Mouse (Mus musculus) neural tube, embryonic 14.5 days (tissue): ENCODE measurements around the gene Ptpre. TPM values are rescaled to one million over a fixed set of nuclear protein-coding genes. Genes with fewer than 3 reads are reported as not detected.

Experiments used
- ATAC-seq: fragments of 200-750 bp; cut with Nextera tagmentation; 2 replicates; pipeline ENCODE4 v1.8.0; 2017; ENCODE audit warnings: low read depth, mild to moderate bottlenecking, moderate TSS enrichment, moderate library complexity
- H3K27ac ChIP-seq: fragments of 300-500 bp; sonication (generic); 2 replicates; pipeline ENCODE4 v1.5.1; 2014; ENCODE audit warnings: low read depth, mild to moderate bottlenecking, control low read depth, low read length, moderate library complexity, mixed read lengths
- H3K27me3 ChIP-seq: fragments of 300-500 bp; sonication (generic); 2 replicates; pipeline ENCODE4 v1.6.1; 2014; ENCODE audit warnings: low read length; ENCODE audit not compliant: control insufficient read depth, insufficient read depth
- H3K36me3 ChIP-seq: fragments of 300-500 bp; sonication (generic); 2 replicates; pipeline ENCODE4 v1.6.1; 2014; ENCODE audit warnings: low read length, mixed read lengths; ENCODE audit not compliant: control insufficient read depth, insufficient read depth
- H3K4me1 ChIP-seq: fragments of 300-500 bp; sonication (generic); 2 replicates; pipeline ENCODE4 v1.6.1; 2014; ENCODE audit warnings: low read length; ENCODE audit not compliant: control insufficient read depth, insufficient read depth
- H3K4me2 ChIP-seq: fragments of 300-500 bp; sonication (generic); 2 replicates; pipeline ENCODE4 v1.6.1; 2014; ENCODE audit warnings: mild to moderate bottlenecking, low read depth, low read length, control low read depth
- H3K4me3 ChIP-seq: fragments of 300-500 bp; sonication (generic); 2 replicates; pipeline ENCODE4 v1.5.1; 2014; ENCODE audit warnings: low read depth, low read length, control low read depth, mixed read lengths
- H3K9ac ChIP-seq: fragments of 300-500 bp; sonication (generic); replicated peaks from 2 replicates; pipeline ENCODE4 v1.6.1; 2014; ENCODE audit warnings: low read depth, mild to moderate bottlenecking, control low read depth, low read length, mixed read lengths
- H3K9me3 ChIP-seq: fragments of 300-500 bp; sonication (generic); 2 replicates; pipeline ENCODE4 v1.6.1; 2016; ENCODE audit warnings: low read length; ENCODE audit not compliant: control insufficient read depth
- WGBS: fragments of 180-500 bp; shearing (Covaris S2); extraction: QIAGEN DNeasy Blood & Tissue Kit; methylation state at CpG from one replicate; pipeline ENCODE4 v1.1.7; 2014; 5-methylcytosine and 5-hydroxymethylcytosine counted together
- polyA plus RNA-seq: library from polyadenylated mRNA; unstranded; fragments of >200 nt; fragmentation: Nextera tagmentation; extraction: Ambion mirVana; gene quantifications from 2 replicates; pipeline ENCODE4 v1.2.1, GENCODE M21; 2014

Gene Ptpre
- polyA plus RNA-seq, 1 experiment from 2014 or later: 15.4 TPM

DNA sequence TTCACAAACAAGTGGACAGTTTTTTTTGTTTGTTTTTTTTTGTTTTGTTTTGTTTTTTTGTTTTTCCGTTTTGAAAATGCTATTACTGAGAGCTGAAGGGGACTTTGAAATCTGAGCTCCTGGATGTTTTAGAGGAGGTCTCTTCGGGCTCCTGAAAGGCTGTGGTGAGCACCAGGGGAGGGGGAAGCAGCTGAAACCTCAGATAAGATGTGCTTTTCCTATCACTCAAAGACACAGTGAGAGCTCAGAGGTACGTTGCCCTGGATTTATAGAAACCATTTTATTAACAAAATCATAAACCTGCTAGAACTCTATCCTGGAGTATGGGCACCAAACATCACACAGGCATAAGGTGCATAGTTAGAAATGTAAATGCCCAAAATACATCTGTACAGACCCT is 10.1 kb upstream of the Ptpre start:
- ATAC-seq: no peak
- no peaks in the 10 kb centered on the region for H3K27me3 ChIP-seq
- H3K4me1 ChIP-seq: no peaks in the 10 kb centered on the region
- no peak overlapping the region for H3K9ac ChIP-seq
- H3K36me3 ChIP-seq: no peaks in the 10 kb centered on the region
- H3K9me3 ChIP-seq: no peaks in the 10 kb centered on the region
- H3K27ac ChIP-seq: no peak overlapping the region
- 74% methylated on average over 3 of the region's 3 CpGs for WGBS
- no peak overlapping the region for H3K4me3 ChIP-seq
- H3K4me2 ChIP-seq: no peak overlapping the region

DNA sequence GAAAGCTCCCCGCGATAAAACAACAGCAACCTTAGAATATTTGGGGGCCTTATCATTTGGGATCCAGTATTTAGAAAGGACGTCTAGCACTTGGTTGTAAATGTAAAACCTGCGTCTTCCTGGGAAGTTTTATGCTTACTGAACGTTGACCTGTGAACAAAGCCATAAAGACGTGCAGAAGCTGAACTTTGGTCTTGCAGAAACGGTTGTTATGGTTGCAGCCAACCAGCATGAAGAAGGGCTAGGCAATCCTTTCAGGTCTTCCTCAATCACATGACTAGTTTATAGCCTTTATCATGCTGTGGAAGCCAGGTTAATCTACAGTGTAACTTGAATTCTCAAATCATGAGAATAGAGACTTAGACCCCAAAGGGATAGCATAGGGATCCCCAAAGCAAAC is 8.8 kb upstream of the Ptpre start, which contains the start of gene Clrn3:
TSS of gene Clrn3 (minus strand) at position 140 of the 400 bp plus-strand sequence.
- Histone ChIP-seq H3K9ac (no peak within 1 kb of the TSS), H3K4me1 (no peaks in the 10 kb centered on the region), H3K36me3 (no peaks in the 10 kb centered on the region), H3K4me3 (no peak within 1 kb of the TSS), H3K27me3 (no peaks in the 10 kb centered on the region), H3K9me3 (no peaks in the 10 kb centered on the region), H3K27ac (no peak within 1 kb of the TSS), H3K4me2 (no peak within 1 kb of the TSS)
- WGBS: 85% methylated on average over 7 of the region's 7 CpGs
- no peak for ATAC-seq

DNA sequence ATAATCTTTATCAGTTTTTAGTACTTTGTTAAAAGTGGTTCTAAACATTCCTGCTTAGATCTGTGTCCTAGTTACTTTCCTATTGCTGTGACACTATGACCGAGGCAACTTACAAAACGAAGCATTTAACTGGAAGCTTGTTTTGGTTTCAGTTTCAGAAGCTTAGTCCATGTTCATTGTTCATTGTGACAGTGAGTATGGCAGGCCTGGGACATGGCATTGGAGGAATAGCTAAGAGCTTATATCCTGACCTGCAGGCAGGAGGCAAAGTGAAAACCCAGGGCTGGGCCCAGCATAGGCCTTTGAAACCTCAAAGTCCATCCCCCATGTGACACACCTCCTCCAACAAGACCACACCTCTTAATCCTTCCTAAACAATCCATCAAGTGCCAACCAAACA is 8.2 kb upstream of the Ptpre start:
- Histone ChIP-seq H3K36me3 (no peaks in the 10 kb centered on the region), H3K27ac (no peak overlapping the region), H3K4me2 (no peak overlapping the region), H3K4me3 (no peak overlapping the region), H3K4me1 (no peaks in the 10 kb centered on the region), H3K9me3 (no peaks in the 10 kb centered on the region), H3K27me3 (no peaks in the 10 kb centered on the region), H3K9ac (no peak overlapping the region)
- no peak for ATAC-seq
- WGBS: 94% methylated on average over 2 of the region's 2 CpGs

DNA sequence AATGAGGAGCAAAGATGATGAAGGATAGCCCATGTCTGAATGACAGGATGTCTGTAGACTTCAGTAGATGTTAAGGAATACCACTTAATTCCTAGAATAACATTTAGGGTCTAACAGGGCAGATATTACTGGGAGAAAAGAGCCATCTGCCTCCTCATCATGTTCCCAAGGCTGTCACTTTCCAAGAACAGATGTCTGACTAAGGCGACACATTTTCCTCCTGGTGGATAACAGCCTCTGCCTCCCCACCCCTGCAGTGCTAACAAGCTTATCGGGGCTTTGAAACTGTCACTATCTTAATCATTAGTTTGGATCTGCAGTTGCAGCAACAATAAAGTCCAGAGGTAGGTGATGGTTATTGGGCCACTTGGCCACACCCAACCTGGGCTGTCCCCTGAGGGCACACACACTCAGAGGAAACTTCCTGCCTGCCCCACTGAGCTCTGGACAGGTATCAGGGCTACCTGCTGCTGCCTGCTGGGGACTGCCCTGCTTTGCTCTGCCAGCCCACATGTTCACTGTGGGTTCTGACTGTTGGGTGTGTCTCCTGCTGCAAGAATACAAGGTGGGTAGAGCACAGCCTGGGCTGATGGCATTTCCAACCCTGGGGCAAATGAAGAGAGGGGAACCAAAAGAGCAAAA is 2.6 kb upstream of the Ptpre start:
- Histone ChIP-seq H3K27ac (no peak overlapping the region), H3K9me3 (no peaks in the 10 kb centered on the region), H3K4me3 (no peak overlapping the region), H3K4me2 (no peak overlapping the region), H3K9ac (no peak overlapping the region), H3K4me1 (peaks cover 4% of the 10 kb centered on the region; the same call in 1 of the 2 replicates), H3K27me3 (no peaks in the 10 kb centered on the region), H3K36me3 (no peaks in the 10 kb centered on the region)
- 61% methylated on average over 2 of the region's 2 CpGs for WGBS
- ATAC-seq: no peak

DNA sequence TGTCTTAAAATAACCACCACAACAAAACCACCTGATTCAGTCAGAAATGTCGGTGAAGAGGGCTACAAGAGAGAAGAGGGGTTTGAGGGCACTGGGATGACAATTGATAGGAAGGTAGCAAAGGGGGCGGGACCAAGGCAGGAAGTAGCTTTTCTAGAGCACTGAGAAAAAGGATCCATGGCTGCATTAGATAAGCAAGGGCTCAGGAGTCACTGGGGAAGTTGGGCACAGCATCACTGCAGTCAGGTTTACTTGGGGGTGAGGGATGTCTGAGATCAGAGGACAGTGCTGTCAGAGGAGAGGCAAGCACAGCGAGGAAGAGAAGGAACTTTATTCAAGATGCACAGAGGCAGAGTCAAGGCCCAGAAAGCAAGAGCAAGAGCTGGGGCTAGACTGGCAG is 1.4 kb upstream of the Ptpre start:
- H3K4me2 ChIP-seq: no peak overlapping the region
- no peaks in the 10 kb centered on the region for H3K36me3 ChIP-seq
- no peaks in the 10 kb centered on the region for H3K27me3 ChIP-seq
- no peak overlapping the region for H3K4me3 ChIP-seq
- no peak overlapping the region for H3K9ac ChIP-seq
- no peaks in the 10 kb centered on the region for H3K9me3 ChIP-seq
- H3K27ac ChIP-seq: no peak overlapping the region
- ATAC-seq: no peak
- 88% methylated on average over 3 of the region's 3 CpGs for WGBS
- peaks cover 4% of the 10 kb centered on the region; the same call in 1 of the 2 replicates for H3K4me1 ChIP-seq

DNA sequence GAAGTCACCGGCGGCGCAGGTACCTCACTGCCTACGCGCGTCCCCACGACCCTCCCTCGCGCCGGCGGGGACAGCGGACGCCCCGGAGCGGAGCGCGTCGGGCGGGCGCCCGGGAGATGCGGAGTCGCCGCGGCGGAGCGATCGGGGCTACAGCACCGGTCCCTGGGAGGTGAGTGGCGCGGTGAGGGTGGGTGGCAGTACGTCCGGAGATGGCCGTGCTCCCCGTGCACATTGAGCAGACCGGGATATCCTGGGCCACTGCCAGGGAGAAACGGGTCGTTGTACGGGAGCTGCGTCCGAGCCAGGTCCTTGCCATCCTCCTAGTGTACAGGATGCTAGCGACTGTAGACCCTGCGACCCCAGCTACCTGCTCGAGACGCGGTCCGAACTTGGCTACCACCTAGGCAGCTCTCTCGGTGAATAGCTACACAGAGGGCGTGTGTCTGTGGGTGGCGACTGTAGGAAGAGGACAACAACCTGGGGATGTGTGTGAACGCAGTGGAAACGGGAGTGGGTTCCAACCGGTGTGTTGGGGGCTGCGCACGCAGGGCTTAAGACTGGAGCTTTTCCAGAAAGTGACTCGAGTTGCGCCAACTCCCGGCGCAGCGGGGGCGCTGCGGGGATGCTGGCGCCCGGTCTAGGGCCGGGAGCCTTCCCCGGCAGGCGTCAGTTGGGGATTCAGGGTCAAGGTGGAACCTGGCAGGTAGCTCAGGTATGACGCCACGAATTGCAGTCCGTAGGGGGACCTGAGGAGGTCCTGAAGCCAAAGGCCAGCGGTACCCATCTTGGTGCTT is 864 bp downstream of the Ptpre start:
- WGBS: under 1% methylated on average over 71 of the region's 71 CpGs
- Histone ChIP-seq H3K9ac (peak overlapping the region; percentile 72), H3K4me1 (peaks cover 4% of the 10 kb centered on the region; the same call in 1 of the 2 replicates), H3K9me3 (no peaks in the 10 kb centered on the region), H3K4me2 (peak overlapping the region; percentile 63), H3K27me3 (no peaks in the 10 kb centered on the region), H3K27ac (peak overlapping the region; percentile 68), H3K36me3 (no peaks in the 10 kb centered on the region), H3K4me3 (peak overlapping the region; percentile 67)
- ATAC-seq: peak; percentile 54

DNA sequence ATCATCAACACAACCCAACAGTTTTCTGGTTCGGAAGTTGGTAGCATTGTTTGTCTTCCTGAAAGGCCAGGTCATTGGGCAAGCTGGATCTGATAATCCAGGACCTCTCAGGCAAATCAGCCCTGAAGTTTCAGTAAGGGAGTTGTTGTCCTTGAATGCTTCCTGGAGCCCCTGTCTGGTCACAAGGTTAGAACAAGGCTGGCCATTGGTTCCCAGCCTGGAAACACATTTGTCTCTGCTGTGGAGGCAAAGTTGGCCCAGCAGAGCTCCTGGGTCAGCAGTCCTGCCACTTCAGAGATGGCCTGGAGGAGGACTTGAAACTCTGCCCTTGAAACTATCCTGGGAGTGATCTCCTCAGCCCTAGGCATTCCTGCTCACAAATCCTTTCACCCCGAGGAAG is 2.1 kb downstream of the Ptpre start:
- peak overlapping the region; percentile 63; the same call in 1 of the 2 replicates for H3K4me2 ChIP-seq
- no peaks in the 10 kb centered on the region for H3K9me3 ChIP-seq
- 91% methylated on average over 2 of the region's 2 CpGs for WGBS
- H3K36me3 ChIP-seq: no peaks in the 10 kb centered on the region
- no peak for ATAC-seq
- H3K27me3 ChIP-seq: no peaks in the 10 kb centered on the region
- no peak overlapping the region for H3K9ac ChIP-seq
- no peak overlapping the region for H3K4me3 ChIP-seq
- H3K27ac ChIP-seq: no peak overlapping the region
- peaks cover 4% of the 10 kb centered on the region; the same call in 1 of the 2 replicates for H3K4me1 ChIP-seq

DNA sequence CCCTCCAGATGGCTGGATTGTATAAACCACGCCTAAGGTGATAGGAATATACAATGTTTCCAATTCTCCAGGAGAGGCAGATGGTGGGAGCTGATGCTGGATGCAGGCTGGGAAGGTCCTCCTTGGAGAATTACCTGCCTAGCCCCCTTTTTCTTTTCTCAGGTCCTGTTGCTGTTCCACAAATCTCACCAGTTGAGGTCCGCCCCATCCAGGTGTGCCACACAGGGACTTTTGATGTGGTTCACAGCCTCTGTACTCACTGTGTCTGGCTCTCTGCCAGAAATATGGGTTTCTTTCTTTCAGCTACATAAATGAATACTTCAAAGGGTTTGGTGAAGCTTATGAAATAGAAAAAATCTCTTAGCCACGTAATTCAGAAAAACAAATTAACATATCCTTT is 5.0 kb downstream of the Ptpre start:
- peaks cover 4% of the 10 kb centered on the region; the same call in 1 of the 2 replicates for H3K4me1 ChIP-seq
- H3K9me3 ChIP-seq: no peaks in the 10 kb centered on the region
- no peaks in the 10 kb centered on the region for H3K36me3 ChIP-seq
- no peaks in the 10 kb centered on the region for H3K27me3 ChIP-seq
- ATAC-seq: no peak
- no peak overlapping the region for H3K27ac ChIP-seq
- no peak overlapping the region for H3K4me2 ChIP-seq
- no peak overlapping the region for H3K9ac ChIP-seq
- H3K4me3 ChIP-seq: no peak overlapping the region
- 87% methylated on average over 3 of the region's 3 CpGs for whole genome bisulfite sequencing

DNA sequence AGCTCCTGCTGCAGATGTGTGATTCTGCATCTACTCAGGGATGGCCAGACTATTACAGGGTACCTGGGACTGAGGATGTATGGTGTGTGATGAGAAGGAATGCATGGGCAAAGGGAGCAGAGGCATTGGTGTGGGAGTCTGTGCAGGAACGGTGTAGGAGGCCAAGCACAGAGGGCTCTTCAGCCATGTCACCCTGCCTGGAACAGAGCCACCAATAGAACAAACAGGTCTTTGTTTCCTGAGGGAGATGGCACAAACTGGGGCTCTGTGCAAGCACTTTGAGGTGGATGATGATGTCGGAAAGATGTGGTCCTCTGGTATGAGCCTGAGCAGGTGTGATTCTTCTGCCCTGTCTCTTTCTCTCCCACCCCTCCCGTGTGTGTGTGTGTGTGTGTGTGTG is 5.8 kb downstream of the Ptpre start:
- no peaks in the 10 kb centered on the region for H3K27me3 ChIP-seq
- 69% methylated on average over 3 of the region's 3 CpGs for WGBS
- no peaks in the 10 kb centered on the region for H3K36me3 ChIP-seq
- H3K9me3 ChIP-seq: no peaks in the 10 kb centered on the region
- H3K4me1 ChIP-seq: peaks cover 4% of the 10 kb centered on the region; the same call in 1 of the 2 replicates
- no peak overlapping the region for H3K9ac ChIP-seq
- H3K4me3 ChIP-seq: no peak overlapping the region
- H3K4me2 ChIP-seq: no peak overlapping the region
- no peak for ATAC-seq
- H3K27ac ChIP-seq: no peak overlapping the region
